Mouse (Mus musculus) stomach, embryonic 16.5 days (tissue): Measurements from ENCODE around the gene Cfd. TPM values are rescaled to one million over a fixed set of nuclear protein-coding genes. Genes with fewer than 3 reads are reported as not detected.

Experiments used
- ATAC-seq: fragments of 200-750 bp; cut with Nextera tagmentation; 2 replicates; pipeline ENCODE4 v1.8.0; 2017; ENCODE audit warnings: moderate number of reproducible peaks, moderate TSS enrichment; ENCODE audit not compliant: insufficient read depth, low FRiP score
- H3K27ac ChIP-seq: fragments of 300-500 bp; sonication (generic); 2 replicates; pipeline ENCODE4 v1.5.1; 2014; ENCODE audit warnings: low read length
- H3K27me3 ChIP-seq: fragments of 300-500 bp; sonication (generic); 2 replicates; pipeline ENCODE4 v1.6.1; 2014; ENCODE audit warnings: low read length, control low read depth, mixed read lengths; ENCODE audit not compliant: control insufficient read depth, insufficient read depth
- H3K36me3 ChIP-seq: fragments of 300-500 bp; sonication (generic); 2 replicates; pipeline ENCODE4 v1.6.1; 2014; ENCODE audit warnings: low read length; ENCODE audit not compliant: control insufficient read depth, insufficient read depth
- H3K4me1 ChIP-seq: fragments of 300-500 bp; sonication (generic); 2 replicates; pipeline ENCODE4 v1.6.1; 2014; ENCODE audit warnings: low read length, control low read depth, mixed read lengths; ENCODE audit not compliant: control insufficient read depth, insufficient read depth
- H3K4me2 ChIP-seq: fragments of 300-500 bp; sonication (generic); 2 replicates; pipeline ENCODE4 v1.6.1; 2014; ENCODE audit warnings: low read depth, low read length, mixed read lengths
- H3K4me3 ChIP-seq: fragments of 300-500 bp; sonication (generic); replicated peaks from 2 replicates; pipeline ENCODE4 v1.5.1; 2014; ENCODE audit warnings: mild to moderate bottlenecking, low read length
- H3K9ac ChIP-seq: fragments of 300-500 bp; sonication (generic); 2 replicates; pipeline ENCODE4 v1.6.1; 2014; ENCODE audit warnings: low read length
- H3K9me3 ChIP-seq: fragments of 300-500 bp; sonication (generic); replicated peaks from 2 replicates; pipeline ENCODE4 v1.6.1; 2016; ENCODE audit warnings: low read length, control low read depth; ENCODE audit not compliant: control insufficient read depth
- WGBS: fragments of 180-500 bp; shearing (Covaris S2); extraction: QIAGEN DNeasy Blood & Tissue Kit; methylation state at CpG from one replicate; pipeline ENCODE4 v1.1.7; 2014; 5-methylcytosine and 5-hydroxymethylcytosine counted together
- polyA plus RNA-seq: library from polyadenylated mRNA; unstranded; fragments of >200 nt; fragmentation: Nextera tagmentation; extraction: Ambion mirVana; gene quantifications from 2 replicates; pipeline ENCODE4 v1.2.1, GENCODE M21; 2015

The Cfd gene
- polyA plus RNA-seq, 1 experiment from 2014 or later: not detected

- Histone ChIP-seq H3K4me3 (no peak overlapping the region), H3K4me2 (peak overlapping the region; percentile 27; the same call in 1 of the 2 replicates), H3K36me3 (peaks cover 13% of the 10 kb centered on the region; the same call in 1 of the 2 replicates), H3K9ac (peak overlapping the region; percentile 54), H3K27me3 (no peaks in the 10 kb centered on the region), H3K9me3 (no peaks in the 10 kb centered on the region), H3K4me1 (peaks cover 63% of the 10 kb centered on the region), H3K27ac (peak overlapping the region; percentile 73)
- peak; percentile 5; the same call in 1 of the 2 replicates for ATAC-seq
- 18% methylated on average over 8 of the region's 8 CpGs for WGBS
Measured at GRCm38 (mm10) chr10:79932736-79933135, 42.1 kb downstream of the Cfd start.

- H3K4me3 ChIP-seq: no peak overlapping the region
- H3K27me3 ChIP-seq: no peaks in the 10 kb centered on the region
- H3K4me2 ChIP-seq: peak overlapping the region; percentile 27; the same call in 1 of the 2 replicates
- H3K27ac ChIP-seq: peak overlapping the region; percentile 73
- 61% methylated on average over 9 of the region's 9 CpGs for WGBS
- peaks cover 13% of the 10 kb centered on the region; the same call in 1 of the 2 replicates for H3K36me3 ChIP-seq
- H3K9me3 ChIP-seq: no peaks in the 10 kb centered on the region
- peak overlapping the region; percentile 54; the same call in 1 of the 2 replicates for H3K9ac ChIP-seq
- no peak for ATAC-seq
- peaks cover 67% of the 10 kb centered on the region for H3K4me1 ChIP-seq
Measured at GRCm38 (mm10) chr10:79933145-79933679, 42.6 kb downstream of the Cfd start.

GRCm38 (mm10) chr10:79933861-79934260, 43.2 kb downstream of the Cfd start:
- H3K4me1 ChIP-seq: peaks cover 65% of the 10 kb centered on the region
- H3K4me2 ChIP-seq: no peak overlapping the region
- 0 out of 2 replicates have a peak overlapping the region, but pooled peaks have one; percentile 9 for H3K9ac ChIP-seq
- no peaks in the 10 kb centered on the region for H3K27me3 ChIP-seq
- WGBS: 75% methylated on average over 6 of the region's 6 CpGs
- H3K27ac ChIP-seq: peak overlapping the region; percentile 73
- H3K4me3 ChIP-seq: no peak overlapping the region
- peaks cover 13% of the 10 kb centered on the region; the same call in 1 of the 2 replicates for H3K36me3 ChIP-seq
- no peaks in the 10 kb centered on the region for H3K9me3 ChIP-seq
- ATAC-seq: no peak

- H3K4me2 ChIP-seq: no peak overlapping the region
- H3K4me3 ChIP-seq: no peak overlapping the region
- ATAC-seq: peak; percentile 53
- 41% methylated on average over 13 of the region's 13 CpGs for WGBS
- H3K9ac ChIP-seq: 0 out of 2 replicates have a peak overlapping the region, but pooled peaks have one; percentile 34
- H3K27ac ChIP-seq: peak overlapping the region; percentile 73
- no peaks in the 10 kb centered on the region for H3K27me3 ChIP-seq
- no peaks in the 10 kb centered on the region for H3K9me3 ChIP-seq
- peaks cover 13% of the 10 kb centered on the region; the same call in 1 of the 2 replicates for H3K36me3 ChIP-seq
- peaks cover 61% of the 10 kb centered on the region for H3K4me1 ChIP-seq
Measured at GRCm38 (mm10) chr10:79934272-79934721, 43.6 kb downstream of the Cfd start.

GRCm38 (mm10) chr10:79934794-79935569, 44.3 kb downstream of the Cfd start:
- Histone ChIP-seq H3K4me2 (no peak overlapping the region), H3K27ac (peak overlapping the region; percentile 73), H3K4me3 (no peak overlapping the region), H3K9me3 (no peaks in the 10 kb centered on the region), H3K9ac (no peak overlapping the region), H3K36me3 (peaks cover 13% of the 10 kb centered on the region; the same call in 1 of the 2 replicates), H3K4me1 (peaks cover 59% of the 10 kb centered on the region), H3K27me3 (no peaks in the 10 kb centered on the region)
- WGBS: 80% methylated on average over 16 of the region's 16 CpGs
- no peak for ATAC-seq

- Histone ChIP-seq H3K9ac (0 out of 2 replicates have a peak overlapping the region, but pooled peaks have one; percentile 0), H3K4me3 (no peak overlapping the region), H3K4me1 (peaks cover 59% of the 10 kb centered on the region), H3K9me3 (no peaks in the 10 kb centered on the region), H3K27me3 (no peaks in the 10 kb centered on the region), H3K27ac (peak overlapping the region; percentile 53), H3K4me2 (0 out of 2 replicates have a peak overlapping the region, but pooled peaks have one; percentile 0), H3K36me3 (peaks cover 9% of the 10 kb centered on the region; the same call in 1 of the 2 replicates)
- no peak for ATAC-seq
- 51% methylated on average over 10 of the region's 10 CpGs for WGBS
Measured at GRCm38 (mm10) chr10:79936284-79936910, 45.7 kb downstream of the Cfd start.

GRCm38 (mm10) chr10:79936911-79937441, 46.3 kb downstream of the Cfd start:
- 0 out of 2 replicates have a peak overlapping the region, but pooled peaks have one; percentile 0 for H3K9ac ChIP-seq
- H3K27me3 ChIP-seq: no peaks in the 10 kb centered on the region
- H3K27ac ChIP-seq: peak overlapping the region; percentile 53
- no peaks in the 10 kb centered on the region for H3K9me3 ChIP-seq
- WGBS: 51% methylated on average over 27 of the region's 27 CpGs
- peak; percentile 54 for ATAC-seq
- 0 out of 2 replicates have a peak overlapping the region, but pooled peaks have one; percentile 0 for H3K4me2 ChIP-seq
- H3K4me3 ChIP-seq: no peak overlapping the region
- H3K36me3 ChIP-seq: peaks cover 3% of the 10 kb centered on the region; the same call in 1 of the 2 replicates
- H3K4me1 ChIP-seq: peaks cover 55% of the 10 kb centered on the region

- no peak overlapping the region for H3K27ac ChIP-seq
- H3K9me3 ChIP-seq: no peaks in the 10 kb centered on the region
- H3K36me3 ChIP-seq: no peaks in the 10 kb centered on the region
- H3K4me2 ChIP-seq: no peak overlapping the region
- peaks cover 45% of the 10 kb centered on the region for H3K4me1 ChIP-seq
- no peaks in the 10 kb centered on the region for H3K27me3 ChIP-seq
- WGBS: 76% methylated on average over 11 of the region's 11 CpGs
- ATAC-seq: no peak
- H3K9ac ChIP-seq: no peak overlapping the region
- no peak overlapping the region for H3K4me3 ChIP-seq
Measured at GRCm38 (mm10) chr10:79937775-79938526, 47.3 kb downstream of the Cfd start.
